Mouse (Mus musculus): Measurements from ENCODE around the gene Gm20431.

GRCm38 (mm10) chr2:167602364-167602763 lies 58.9 kb downstream of the Gm20431 start:
- TF ChIP-seq CTCF (IDR thresholded peaks at IDR 0.05; ENCODE audit: insufficient read depth, low read length) (no peak), POLR2A (IDR thresholded peaks at IDR 0.05; ENCODE audit: borderline replicate concordance, extremely low read depth, low read depth, low read length) (no peak)

Measured in lung, adult 2 months (tissue).